Mouse (Mus musculus): ENCODE results near the gene Col6a6. TPM values are rescaled to one million over a fixed set of nuclear protein-coding genes. Genes with fewer than 3 reads are reported as not detected.

Col6a6 gene
- polyA plus RNA-seq, 1 experiment = 0.23 TPM

GRCm38 (mm10) chr9:105839147-105839515 lies 11.2 kb upstream of the Col6a6 start:
- TF ChIP-seq POLR2A (IDR thresholded peaks at IDR 0.05; ENCODE audit: extremely low read depth, insufficient read depth, low read length) (no peak), CTCF (IDR thresholded peaks at IDR 0.05; ENCODE audit: extremely low read depth, insufficient read depth, low read length) (no peak)
- Histone ChIP-seq H3K4me1 (ENCODE audit: control insufficient read depth, insufficient read depth, low read length) (no peaks in the 10 kb centered on the region), H3K4me3 (ENCODE audit: insufficient read depth, low read length) (no peak overlapping the region), H3K27ac (ENCODE audit: insufficient read depth, low read length) (no peak overlapping the region)

GRCm38 (mm10) chr9:105838396-105839146 lies 10.6 kb upstream of the Col6a6 start:
- Histone ChIP-seq H3K4me3 (ENCODE audit: insufficient read depth, low read length) (no peak overlapping the region), H3K27ac (ENCODE audit: insufficient read depth, low read length) (no peak overlapping the region), H3K4me1 (ENCODE audit: control insufficient read depth, insufficient read depth, low read length) (no peaks in the 10 kb centered on the region)
- no peak for TF ChIP-seq POLR2A (IDR thresholded peaks at IDR 0.05; ENCODE audit: extremely low read depth, insufficient read depth, low read length)
- TF ChIP-seq CTCF (IDR thresholded peaks at IDR 0.05; ENCODE audit: extremely low read depth, insufficient read depth, low read length) = no peak

- Histone ChIP-seq H3K27ac (ENCODE audit: insufficient read depth, low read length) (no peak overlapping the region), H3K4me1 (ENCODE audit: control insufficient read depth, insufficient read depth, low read length) (no peaks in the 10 kb centered on the region), H3K4me3 (ENCODE audit: insufficient read depth, low read length) (no peak overlapping the region)
- TF ChIP-seq POLR2A (IDR thresholded peaks at IDR 0.05; ENCODE audit: extremely low read depth, insufficient read depth, low read length) = no peak
- no peak for TF ChIP-seq CTCF (IDR thresholded peaks at IDR 0.05; ENCODE audit: extremely low read depth, insufficient read depth, low read length)
These were observed 7.6 kb upstream of the Col6a6 start for GRCm38 (mm10) chr9:105835587-105835986.

- no peak overlapping the region for H3K27ac ChIP-seq (ENCODE audit: insufficient read depth, low read length)
- H3K4me1 ChIP-seq (ENCODE audit: control insufficient read depth, insufficient read depth, low read length) = no peaks in the 10 kb centered on the region
- TF ChIP-seq POLR2A (IDR thresholded peaks at IDR 0.05; ENCODE audit: extremely low read depth, insufficient read depth, low read length) = no peak
- no peak for TF ChIP-seq CTCF (IDR thresholded peaks at IDR 0.05; ENCODE audit: extremely low read depth, insufficient read depth, low read length)
- H3K4me3 ChIP-seq (ENCODE audit: insufficient read depth, low read length) = no peak overlapping the region
These were observed 6.8 kb upstream of the Col6a6 start for GRCm38 (mm10) chr9:105834799-105835198.

- H3K4me1 ChIP-seq (ENCODE audit: control insufficient read depth, insufficient read depth, low read length) = no peaks in the 10 kb centered on the region
- no peak overlapping the region for H3K27ac ChIP-seq (ENCODE audit: insufficient read depth, low read length)
- no peak overlapping the region for H3K4me3 ChIP-seq (ENCODE audit: insufficient read depth, low read length)
- TF ChIP-seq POLR2A (IDR thresholded peaks at IDR 0.05; ENCODE audit: extremely low read depth, insufficient read depth, low read length) (no peak), CTCF (IDR thresholded peaks at IDR 0.05; ENCODE audit: extremely low read depth, insufficient read depth, low read length) (no peak)
These were observed 3.3 kb upstream of the Col6a6 start for GRCm38 (mm10) chr9:105831291-105831690.

- TF ChIP-seq CTCF (IDR thresholded peaks at IDR 0.05; ENCODE audit: extremely low read depth, insufficient read depth, low read length) = no peak
- TF ChIP-seq POLR2A (IDR thresholded peaks at IDR 0.05; ENCODE audit: extremely low read depth, insufficient read depth, low read length) = no peak
- Histone ChIP-seq H3K27ac (ENCODE audit: insufficient read depth, low read length) (no peak overlapping the region), H3K4me1 (ENCODE audit: control insufficient read depth, insufficient read depth, low read length) (no peaks in the 10 kb centered on the region), H3K4me3 (ENCODE audit: insufficient read depth, low read length) (no peak overlapping the region)
These were observed 798 bp downstream of the Col6a6 start for GRCm38 (mm10) chr9:105827076-105827647.

GRCm38 (mm10) chr9:105820711-105821110 lies 7.2 kb downstream of the Col6a6 start:
- TF ChIP-seq POLR2A (IDR thresholded peaks at IDR 0.05; ENCODE audit: extremely low read depth, insufficient read depth, low read length) (no peak), CTCF (IDR thresholded peaks at IDR 0.05; ENCODE audit: extremely low read depth, insufficient read depth, low read length) (no peak)
- Histone ChIP-seq H3K4me1 (ENCODE audit: control insufficient read depth, insufficient read depth, low read length) (no peaks in the 10 kb centered on the region), H3K27ac (ENCODE audit: insufficient read depth, low read length) (no peak overlapping the region), H3K4me3 (ENCODE audit: insufficient read depth, low read length) (no peak overlapping the region)

GRCm38 (mm10) chr9:105819155-105819709 lies 8.7 kb downstream of the Col6a6 start:
- no peak overlapping the region for H3K27ac ChIP-seq (ENCODE audit: insufficient read depth, low read length)
- no peaks in the 10 kb centered on the region for H3K4me1 ChIP-seq (ENCODE audit: control insufficient read depth, insufficient read depth, low read length)
- no peak overlapping the region for H3K4me3 ChIP-seq (ENCODE audit: insufficient read depth, low read length)
- no peak for TF ChIP-seq POLR2A (IDR thresholded peaks at IDR 0.05; ENCODE audit: extremely low read depth, insufficient read depth, low read length)
- TF ChIP-seq CTCF (IDR thresholded peaks at IDR 0.05; ENCODE audit: extremely low read depth, insufficient read depth, low read length) = no peak

GRCm38 (mm10) chr9:105814436-105814835 lies 13.5 kb downstream of the Col6a6 start:
- Histone ChIP-seq H3K4me1 (ENCODE audit: control insufficient read depth, insufficient read depth, low read length) (no peaks in the 10 kb centered on the region), H3K27ac (ENCODE audit: insufficient read depth, low read length) (no peak overlapping the region), H3K4me3 (ENCODE audit: insufficient read depth, low read length) (no peak overlapping the region)
- TF ChIP-seq POLR2A (IDR thresholded peaks at IDR 0.05; ENCODE audit: extremely low read depth, insufficient read depth, low read length) (no peak), CTCF (IDR thresholded peaks at IDR 0.05; ENCODE audit: extremely low read depth, insufficient read depth, low read length) (no peak)

GRCm38 (mm10) chr9:105811458-105811857 lies 16.5 kb downstream of the Col6a6 start:
- H3K4me3 ChIP-seq (ENCODE audit: insufficient read depth, low read length) = no peak overlapping the region
- H3K27ac ChIP-seq (ENCODE audit: insufficient read depth, low read length) = no peak overlapping the region
- no peak for TF ChIP-seq POLR2A (IDR thresholded peaks at IDR 0.05; ENCODE audit: extremely low read depth, insufficient read depth, low read length)
- no peak for TF ChIP-seq CTCF (IDR thresholded peaks at IDR 0.05; ENCODE audit: extremely low read depth, insufficient read depth, low read length)
- H3K4me1 ChIP-seq (ENCODE audit: control insufficient read depth, insufficient read depth, low read length) = no peaks in the 10 kb centered on the region

All from cortical plate, adult 2 months (tissue).